Mouse (Mus musculus) brown adipose tissue, adult 24 weeks (tissue): ENCODE data around the gene Bpifb9b. TPM values are rescaled to one million over a fixed set of nuclear protein-coding genes. Genes with fewer than 3 reads are reported as not detected.
"Not testable (repeated sequence)": the region's sequence is repeated elsewhere in the genome, so short reads cannot be mapped to it uniquely, and the experiment has no call there.

Source experiments
- H3K27ac ChIP-seq: fragments of 200-500 bp; replicated peaks from 2 replicates; pipeline ENCODE4 v1.5.1; 2012; ENCODE audit warnings: low read depth, mild to moderate bottlenecking, low read length
- H3K4me1 ChIP-seq: fragments of 200-500 bp; 2 replicates; pipeline ENCODE4 v1.6.1; 2012; ENCODE audit warnings: low read length, mixed read lengths; ENCODE audit not compliant: control insufficient read depth, insufficient read depth, insufficient read length
- H3K4me3 ChIP-seq: fragments of 200-500 bp; 2 replicates; pipeline ENCODE4 v1.5.1; 2012; ENCODE audit warnings: low read depth, mild to moderate bottlenecking, low read length, moderate library complexity; ENCODE audit not compliant: insufficient read depth
- polyA plus RNA-seq: library from polyadenylated mRNA; stranded (reverse); fragments of >200 nt; gene quantifications from 2 replicates; pipeline ENCODE4 v1.2.4, GENCODE M21; 2012; ENCODE audit not compliant: missing spikeins, insufficient read depth, insufficient read length

Gene Bpifb9b
- not detected in 2 replicates for polyA plus RNA-seq

DNA sequence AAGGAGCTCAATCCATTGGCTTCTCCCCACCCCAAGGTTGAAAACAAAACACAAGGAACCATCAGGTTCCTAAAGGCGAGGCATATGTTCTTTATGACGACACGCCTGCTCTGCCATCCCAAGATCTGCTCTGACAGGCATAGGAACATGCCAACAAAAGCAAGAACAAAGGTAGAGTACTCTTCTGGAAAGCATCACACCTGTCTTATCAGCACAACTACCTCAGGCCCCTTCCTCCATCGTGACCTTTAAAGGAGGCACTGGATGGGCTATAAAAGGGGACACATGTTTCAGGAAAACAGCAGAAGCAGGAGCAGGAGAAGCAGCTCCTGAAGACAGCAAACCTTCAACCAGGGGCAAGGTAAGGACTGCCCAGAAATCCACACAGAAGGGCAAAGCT lies at the start of gene Bpifb9b:
TSS of gene Bpifb9b (plus strand) at position 301 of the 400 bp plus-strand sequence.
- H3K4me1 ChIP-seq, H3K4me3 ChIP-seq, H3K27ac ChIP-seq: not testable (repeated sequence)

DNA sequence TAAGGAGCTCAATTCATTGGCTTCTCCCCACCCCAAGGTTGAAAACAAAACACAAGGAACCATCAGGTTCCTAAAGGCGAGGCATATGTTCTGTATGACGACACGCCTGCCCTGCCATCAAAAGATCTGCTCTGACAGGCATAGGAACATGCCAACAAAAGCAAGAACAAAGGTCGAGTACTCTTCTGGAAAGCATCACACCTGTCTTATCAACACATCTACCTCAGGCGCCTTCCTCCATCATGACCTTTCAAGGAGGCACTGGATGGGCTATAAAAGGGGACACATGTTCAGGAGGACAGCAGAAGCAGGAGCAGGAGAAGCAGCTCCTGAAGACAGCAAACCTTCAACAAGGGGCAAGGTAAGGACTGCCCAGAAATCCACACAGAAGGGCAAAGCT lies 49.5 kb upstream of the Bpifb9b start, which contains the start of gene Bpifb9a:
TSS of gene Bpifb9a (plus strand) at position 301 of the 400 bp plus-strand sequence.
- H3K27ac ChIP-seq, H3K4me3 ChIP-seq: not testable (repeated sequence)

DNA sequence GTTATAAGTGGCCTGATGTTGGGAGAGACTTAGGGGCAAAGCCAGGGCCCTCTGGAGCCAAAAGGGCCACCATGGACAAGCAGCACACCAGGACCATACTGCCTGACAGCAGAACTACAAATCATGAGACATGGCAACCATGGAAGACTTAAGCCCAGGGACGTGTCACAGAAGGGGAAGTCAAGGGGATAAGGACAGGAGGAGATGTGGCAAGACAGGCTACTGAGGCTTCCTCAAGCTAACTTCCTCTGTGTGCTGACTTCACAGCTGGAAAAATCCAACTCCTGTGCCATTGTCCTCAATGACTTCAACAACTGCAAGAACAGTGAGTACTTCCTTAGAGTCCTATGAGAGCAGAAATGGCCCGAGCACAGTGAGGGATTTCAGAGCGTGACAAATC lies 42.6 kb upstream of the Bpifb9b start:
- H3K4me1 ChIP-seq, H3K27ac ChIP-seq, H3K4me3 ChIP-seq: not testable (repeated sequence)

More for the DNA sequence above, 49.5 kb upstream of the Bpifb9b start, which contains the start of gene Bpifb9a:
- H3K4me1 ChIP-seq, result not testable (repeated sequence)

DNA sequence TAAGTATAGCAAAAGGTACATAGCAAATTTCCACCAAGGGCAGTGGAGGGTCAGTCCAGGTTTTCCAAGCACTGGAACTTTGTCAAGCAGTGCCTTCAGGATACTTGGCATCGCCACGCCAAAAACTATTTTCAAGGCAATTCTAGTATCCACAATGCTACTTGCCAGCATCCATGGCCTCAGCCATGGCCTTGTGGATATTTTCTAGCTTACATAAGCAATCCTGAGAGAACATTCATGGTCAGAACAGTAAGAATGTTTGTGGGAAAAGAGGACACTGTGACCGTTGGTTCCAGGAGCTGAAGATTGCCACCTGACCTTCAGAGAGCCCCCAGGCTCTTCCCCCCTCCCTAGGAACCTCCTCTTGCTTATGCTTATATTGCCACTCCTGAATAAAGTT lies 15.2 kb upstream of the Bpifb9b start:
- not testable (repeated sequence) for H3K27ac ChIP-seq, H3K4me1 ChIP-seq, H3K4me3 ChIP-seq

DNA sequence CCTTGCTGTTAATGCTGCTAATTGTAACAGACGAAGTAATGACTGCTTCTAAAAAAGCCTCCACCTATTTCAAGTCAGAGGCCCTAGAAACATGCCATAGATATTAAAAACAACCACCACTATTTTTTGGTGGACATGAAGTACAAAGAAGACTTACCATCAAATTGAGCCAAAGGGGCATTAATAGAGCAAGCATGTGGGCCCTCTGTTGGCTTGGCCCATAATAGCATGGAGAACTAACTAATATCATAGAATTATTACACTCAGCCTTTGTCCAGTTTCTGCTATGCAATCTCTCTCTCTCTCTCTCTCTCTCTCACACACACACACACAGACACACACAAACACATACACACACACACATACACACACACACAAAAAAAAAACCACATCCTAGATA lies 14.2 kb upstream of the Bpifb9b start:
- Histone ChIP-seq H3K4me1 (no peaks in the 10 kb centered on the region), H3K27ac (no peak overlapping the region), H3K4me3 (no peak overlapping the region)

DNA sequence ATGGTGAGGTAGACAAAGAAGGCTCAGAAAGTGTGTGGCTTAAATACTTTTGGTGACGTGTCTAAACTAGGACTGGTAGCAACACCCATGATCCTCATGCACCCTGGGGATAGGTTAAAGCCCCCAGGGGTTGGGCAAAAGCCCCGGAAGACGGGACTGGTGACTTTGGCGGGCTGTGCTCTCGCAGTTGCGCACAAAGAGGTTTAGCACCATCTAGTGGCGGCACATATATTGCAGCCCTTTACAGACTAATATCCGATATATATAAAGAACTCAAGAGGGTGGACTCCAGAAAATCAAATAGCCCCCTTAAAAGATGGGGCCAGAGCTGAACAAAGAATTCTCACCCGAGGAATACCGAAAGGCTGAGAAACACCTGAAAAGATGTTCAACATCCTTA lies 12.3 kb upstream of the Bpifb9b start:
- H3K4me3 ChIP-seq, H3K4me1 ChIP-seq, H3K27ac ChIP-seq: not testable (repeated sequence)

DNA sequence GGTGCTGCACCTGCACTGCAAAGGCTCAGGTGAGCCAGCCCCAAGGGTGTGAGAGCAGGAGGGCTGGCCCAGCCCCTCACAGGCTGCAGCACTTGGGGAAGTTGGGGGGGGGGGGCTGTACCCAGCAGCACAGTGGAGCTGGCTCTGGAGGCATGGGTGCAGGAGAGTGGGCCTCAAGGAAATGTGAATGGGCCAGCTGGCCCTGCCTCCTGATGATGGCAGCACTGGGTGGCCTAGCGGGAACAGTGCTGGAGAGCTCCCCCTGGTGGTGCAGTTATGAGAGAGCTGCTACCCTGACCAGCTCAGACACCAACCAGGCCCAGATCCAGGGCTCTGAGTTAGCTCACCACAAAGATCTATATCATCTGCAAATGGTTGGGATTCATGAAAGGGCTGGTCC lies 6.5 kb upstream of the Bpifb9b start:
- Histone ChIP-seq H3K4me1 (no peaks in the 10 kb centered on the region), H3K27ac (no peak overlapping the region), H3K4me3 (no peak overlapping the region)

DNA sequence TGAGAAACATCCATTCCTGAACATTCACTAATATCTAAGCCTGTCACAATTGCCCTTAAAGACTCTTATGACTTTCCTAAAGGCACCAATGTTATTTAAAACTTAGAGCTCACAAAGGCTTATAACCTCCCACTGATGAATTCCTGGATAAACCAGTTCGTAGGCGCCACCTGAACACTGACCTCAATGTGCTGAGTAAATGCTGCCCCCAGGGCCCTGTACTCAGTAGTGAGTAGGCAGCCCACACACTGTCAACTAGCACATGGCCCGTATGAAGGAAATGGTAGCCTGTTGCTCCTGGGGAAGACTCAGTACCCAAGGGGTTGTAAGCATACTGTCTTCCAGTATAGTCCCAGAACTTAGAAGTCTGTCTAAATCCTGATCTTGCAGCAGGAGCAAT lies 5.3 kb upstream of the Bpifb9b start:
- H3K4me3 ChIP-seq, result no peak overlapping the region
- H3K4me1 ChIP-seq, result no peaks in the 10 kb centered on the region
- no peak overlapping the region for H3K27ac ChIP-seq

DNA sequence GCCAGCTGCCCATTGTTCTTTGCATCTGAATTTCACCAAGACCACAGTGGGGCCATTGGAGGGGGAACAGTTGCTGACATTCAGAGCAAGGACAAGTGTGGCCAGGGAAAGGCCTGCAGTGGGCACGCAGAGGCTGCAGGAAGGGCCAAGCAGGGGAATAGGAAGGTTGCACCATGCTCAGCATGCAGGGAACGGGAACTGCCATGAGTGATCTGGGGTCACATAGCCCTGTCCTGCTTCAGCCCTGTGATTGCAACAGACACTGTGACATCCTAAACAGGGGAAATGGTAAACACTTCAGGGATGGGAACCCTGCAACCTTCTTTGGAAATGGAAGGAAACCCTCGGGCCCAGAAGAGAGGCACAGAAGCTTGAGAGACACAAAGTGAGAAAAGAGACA lies 2.4 kb upstream of the Bpifb9b start:
- H3K4me1 ChIP-seq, H3K27ac ChIP-seq, H3K4me3 ChIP-seq: not testable (repeated sequence)

DNA sequence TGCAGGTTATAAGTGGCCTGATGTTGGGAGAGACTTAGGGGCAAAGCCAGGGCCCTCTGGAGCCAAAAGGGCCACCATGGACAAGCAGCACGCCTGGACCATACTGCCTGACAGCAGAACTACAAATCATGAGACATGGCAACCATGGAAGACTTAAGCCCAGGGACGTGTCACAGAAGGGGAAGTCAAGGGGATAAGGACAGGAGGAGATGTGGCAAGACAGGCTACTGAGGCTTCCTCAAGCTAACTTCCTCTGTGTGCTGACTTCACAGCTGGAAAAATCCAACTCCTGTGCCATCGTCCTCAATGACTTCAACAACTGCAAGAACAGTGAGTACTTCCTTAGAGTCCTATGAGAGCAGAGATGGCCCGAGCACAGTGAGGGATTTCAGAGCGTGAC lies 6.7 kb downstream of the Bpifb9b start:
- not testable (repeated sequence) for H3K4me1 ChIP-seq, H3K4me3 ChIP-seq, H3K27ac ChIP-seq

DNA sequence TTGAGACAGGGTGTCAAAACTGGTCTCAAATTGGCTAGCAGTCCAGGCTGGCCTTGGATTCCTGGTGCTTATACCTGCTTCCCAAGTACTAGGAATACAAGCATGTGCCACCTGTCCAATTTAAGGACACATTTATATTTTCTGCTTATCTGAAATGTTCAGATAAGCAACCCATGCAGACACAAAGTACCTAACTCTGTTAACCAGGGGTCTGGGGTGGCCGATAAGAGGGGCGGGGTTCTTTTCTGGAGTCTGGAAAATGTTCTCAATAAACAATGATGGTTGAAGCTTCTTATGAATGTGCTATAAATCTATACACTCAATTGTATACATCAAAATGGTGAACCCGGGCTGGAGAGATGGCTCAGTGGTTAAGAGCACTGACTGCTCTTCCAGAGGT lies 19.8 kb downstream of the Bpifb9b start:
- Histone ChIP-seq H3K27ac (no peak overlapping the region), H3K4me3 (no peak overlapping the region), H3K4me1 (no peaks in the 10 kb centered on the region)

DNA sequence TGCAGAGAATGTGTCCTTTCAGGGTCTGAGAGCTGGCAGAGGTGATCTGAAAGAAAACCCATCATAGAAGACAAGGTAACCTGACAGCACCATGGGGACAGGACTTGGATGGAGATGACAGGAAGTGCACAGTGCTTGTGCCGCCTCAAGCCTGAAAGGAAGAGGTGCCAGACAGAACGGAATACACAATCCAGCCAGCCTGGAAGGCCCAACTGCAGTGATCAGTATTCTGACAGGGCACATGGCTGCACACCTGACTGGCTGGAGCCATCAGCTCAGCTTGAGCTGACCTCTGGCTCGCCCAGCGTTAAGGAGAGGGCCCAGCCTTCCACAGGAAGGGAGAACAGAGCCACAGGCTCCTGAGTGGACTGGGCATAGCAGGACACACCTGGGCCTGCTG lies 28.5 kb downstream of the Bpifb9b start:
- Histone ChIP-seq H3K27ac (no peak overlapping the region), H3K4me1 (no peaks in the 10 kb centered on the region)

DNA sequence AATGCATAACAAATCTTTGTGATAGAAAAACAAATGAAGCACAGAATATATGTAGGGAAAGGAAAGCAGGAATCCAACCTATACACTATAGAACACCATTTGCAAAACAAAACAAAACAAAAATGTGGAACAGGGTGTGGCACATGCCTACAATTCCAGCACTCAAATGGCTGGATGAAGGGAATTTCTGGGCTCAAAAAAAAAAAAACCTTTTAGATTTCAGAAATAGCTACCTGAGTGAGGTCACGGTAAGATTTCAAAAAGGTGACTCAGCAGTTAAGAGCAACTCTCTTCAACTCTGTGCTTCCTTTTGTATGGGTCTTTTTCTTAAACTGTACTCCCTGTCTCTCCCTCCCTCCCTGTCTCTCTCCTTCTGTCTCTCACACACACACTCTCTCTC lies 31.1 kb downstream of the Bpifb9b start:
- H3K4me3 ChIP-seq, result no peak overlapping the region
- H3K27ac ChIP-seq, result no peak overlapping the region
- H3K4me1 ChIP-seq, result no peaks in the 10 kb centered on the region

More for the DNA sequence above, 28.5 kb downstream of the Bpifb9b start:
- H3K4me3 ChIP-seq, result no peak overlapping the region

DNA sequence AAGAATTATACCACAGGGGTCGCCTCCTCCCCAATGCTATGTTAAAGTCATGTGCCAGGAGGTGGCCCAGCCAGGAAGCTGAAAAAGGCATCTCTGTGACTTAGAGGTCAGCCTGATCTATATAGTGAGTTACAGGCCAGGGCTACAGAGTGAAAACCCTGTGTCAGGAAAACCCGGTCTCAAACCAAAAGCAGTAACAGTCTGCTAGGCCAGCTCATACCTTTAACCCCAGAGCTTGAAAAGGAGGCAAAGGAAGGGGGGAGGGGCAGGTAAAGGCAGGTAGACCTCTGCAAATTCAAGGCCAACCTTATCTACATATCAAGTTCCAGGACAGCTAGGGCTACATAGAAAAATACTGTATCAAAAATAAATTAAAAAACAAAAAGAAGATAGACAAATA lies 32.3 kb downstream of the Bpifb9b start:
- Histone ChIP-seq H3K4me3 (no peak overlapping the region), H3K27ac (no peak overlapping the region), H3K4me1 (no peaks in the 10 kb centered on the region)

DNA sequence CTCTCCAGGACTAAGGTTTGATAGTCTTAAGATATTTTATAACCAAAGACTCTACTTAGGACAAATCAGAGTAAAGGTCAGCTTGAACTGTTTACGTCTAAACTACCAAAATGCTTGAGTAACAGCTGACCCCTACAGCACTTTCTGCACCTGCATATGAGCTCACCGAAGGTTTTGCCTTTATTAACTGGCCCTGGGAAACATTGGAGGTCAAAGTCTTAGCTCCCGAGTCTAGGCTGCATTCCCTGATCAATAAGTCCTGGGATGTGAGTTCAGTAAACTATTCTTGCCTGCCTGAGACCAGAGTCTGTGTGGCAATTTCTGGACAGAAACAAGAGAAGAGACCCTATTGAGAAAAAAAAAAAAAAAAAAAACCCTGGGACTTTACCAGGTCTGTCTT lies 41.1 kb downstream of the Bpifb9b start:
- H3K27ac ChIP-seq, result no peak overlapping the region
- no peak overlapping the region for H3K4me3 ChIP-seq
- no peaks in the 10 kb centered on the region for H3K4me1 ChIP-seq

DNA sequence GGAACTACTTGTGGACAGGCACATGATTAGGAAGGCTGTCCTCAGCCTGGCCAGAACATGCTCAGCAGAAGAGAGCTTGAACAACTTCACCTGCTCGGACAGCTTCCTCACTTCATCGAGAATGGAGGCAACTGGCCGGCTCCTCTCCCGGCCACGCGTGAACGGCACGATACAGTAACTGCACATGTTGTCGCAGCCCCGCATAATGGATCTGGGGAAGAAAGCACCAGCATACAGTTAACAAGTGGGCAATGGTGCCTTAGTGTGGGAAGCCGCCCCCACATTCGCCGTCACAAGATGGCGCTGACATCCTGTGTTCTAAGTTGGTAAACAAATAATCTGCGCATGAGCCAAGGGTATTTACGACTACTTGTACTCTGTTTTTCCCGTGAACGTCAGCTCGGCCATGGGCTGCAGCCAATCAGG lies 47.0 kb downstream of the Bpifb9b start:
- Histone ChIP-seq H3K4me3 (peak overlapping the region; percentile 63), H3K27ac (peak overlapping the region; percentile 93)
- H3K4me1 ChIP-seq, result not testable (repeated sequence)

DNA sequence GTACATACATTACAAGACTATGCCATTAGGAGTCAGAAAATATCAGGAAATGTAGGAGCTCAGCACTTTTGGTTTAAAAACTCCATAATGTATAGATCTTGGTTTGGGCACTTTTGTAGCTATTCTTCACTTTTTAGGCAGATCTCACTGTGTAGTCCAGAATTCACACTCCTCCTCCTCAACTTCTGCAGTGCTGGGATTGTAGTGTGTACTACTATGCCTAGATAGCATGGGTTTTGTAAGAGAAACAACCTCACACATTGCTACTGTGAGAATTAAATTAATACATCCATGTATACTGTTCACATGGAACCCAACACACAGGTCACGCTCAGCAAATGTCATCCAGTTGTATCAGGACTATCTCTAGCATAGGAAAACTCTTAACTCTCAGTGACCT lies 60.5 kb downstream of the Bpifb9b start:
- H3K27ac ChIP-seq, result no peak overlapping the region
- no peak overlapping the region for H3K4me3 ChIP-seq
- H3K4me1 ChIP-seq, result no peaks in the 10 kb centered on the region
